Mouse (Mus musculus) ES-E14 (cell line): ENCODE results near the gene Inhbb. TPM values are rescaled to one million over a fixed set of nuclear protein-coding genes. Genes with fewer than 3 reads are reported as not detected.

Source experiments
- DNase-seq: peaks from one replicate; pipeline ENCODE4 v3.0.0-alpha.2; 2013; ENCODE audit warnings: low read depth, low spot score
- H3K27ac ChIP-seq: 2 replicates; pipeline ENCODE4 v1.5.1; 2012; ENCODE audit warnings: low read depth, mild to moderate bottlenecking, low read length, moderate library complexity, mixed read lengths; ENCODE audit not compliant: poor library complexity, insufficient read depth, severe bottlenecking
- H3K36me3 ChIP-seq: 2 replicates; pipeline ENCODE4 v1.6.1; 2012; ENCODE audit warnings: mild to moderate bottlenecking, low read length, moderate library complexity, mixed read lengths; ENCODE audit not compliant: control insufficient read depth, poor library complexity, insufficient read depth, severe bottlenecking
- H3K4me1 ChIP-seq, 2 experiments: fragments of 150-350 bp in 1 of 2; sonication (generic) in 1 of 2; 2 replicates each; pipeline ENCODE4 v1.6.1; 2012; ENCODE audit warnings: low read length in 2 of 2, mild to moderate bottlenecking in 1 of 2, mixed read lengths in 1 of 2; ENCODE audit not compliant: control insufficient read depth in 2 of 2, insufficient read depth in 2 of 2, poor library complexity in 1 of 2
- H3K4me3 ChIP-seq, 2 experiments: fragments of 150-350 bp in 1 of 2; sonication (generic) in 1 of 2; 2 replicates each; pipeline ENCODE4 v1.5.1; 2012; ENCODE audit warnings: low read length in 2 of 2, low read depth in 1 of 2, mild to moderate bottlenecking in 1 of 2, mixed read lengths in 1 of 2; ENCODE audit not compliant: insufficient read depth in 1 of 2, poor library complexity in 1 of 2, severe bottlenecking in 1 of 2
- H3K9ac ChIP-seq: 2 replicates; pipeline ENCODE4 v1.6.1; 2012; ENCODE audit warnings: low read depth, mild to moderate bottlenecking, low read length, mixed read lengths; ENCODE audit not compliant: poor library complexity, insufficient read depth, severe bottlenecking
- H3K9me3 ChIP-seq: fragments of 150-350 bp; sonication (generic); 2 replicates; pipeline ENCODE4 v1.6.1; 2012; ENCODE audit warnings: low read depth, mild to moderate bottlenecking, low read length; ENCODE audit not compliant: control insufficient read depth, insufficient read depth
- CHD2 ChIP-seq: IDR thresholded peaks from 2 replicates; pipeline ENCODE4 v1.6.1; 2014; ENCODE audit warnings: mild to moderate bottlenecking, low read depth, low read length, inconsistent platforms
- HCFC1 ChIP-seq: IDR thresholded peaks from 2 replicates; pipeline ENCODE4 v1.6.1; 2012; ENCODE audit warnings: low read length, inconsistent platforms, borderline replicate concordance; ENCODE audit not compliant: insufficient read depth
- MAFK ChIP-seq: IDR thresholded peaks from 2 replicates; pipeline ENCODE4 v1.6.1; 2014; ENCODE audit warnings: mild to moderate bottlenecking, low read depth, low read length, inconsistent platforms; ENCODE audit not compliant: insufficient read depth
- ZC3H11A ChIP-seq: IDR thresholded peaks from 2 replicates; pipeline ENCODE4 v1.6.1; 2012; ENCODE audit warnings: low read depth, mild to moderate bottlenecking, inconsistent platforms, low read length, borderline replicate concordance
- ZNF384 ChIP-seq: IDR thresholded peaks from 2 replicates; pipeline ENCODE4 v1.6.1; 2012; ENCODE audit warnings: low read depth, low read length, inconsistent platforms
- in situ Hi-C, 2 experiments: fragments of 600-800 bp; cut with MboI; formaldehyde crosslinking; loops; one replicate each; pipeline ENCODE4 v1.15.1; 2025; ENCODE audit warnings: low sequenced_read_pairs in 2 of 2, inconsistent platforms in 1 of 2; ENCODE audit not compliant: unreplicated experiment in 2 of 2
- total RNA-seq: library from RNA; depleted of rRNA; stranded (reverse); fragments of 300-350 nt; gene quantifications from 2 replicates; pipeline ENCODE4 v1.2.3, GENCODE M21; 2012

Gene Inhbb
- total RNA-seq, 1 experiment: 25.8 TPM

GRCm38 (mm10) chr1:119456671-119457527 is 34.9 kb upstream of the Inhbb start:
- in situ Hi-C loops: no loop called here
- no peaks in the 10 kb centered on the region for H3K9me3 ChIP-seq
- TF ChIP-seq HCFC1 (no peak), ZNF384 (0 out of 2 replicates have a peak, but pooled peaks have one; percentile 40)
- no peak overlapping the region for H3K4me3 ChIP-seq
- H3K36me3 ChIP-seq: no peaks in the 10 kb centered on the region
- no peak for DNase-seq
- peaks cover 3 to 22% of the 10 kb centered on the region in 2 experiments; a peak in 2 of 4 replicates for H3K4me1 ChIP-seq
- H3K9ac ChIP-seq: no peak overlapping the region
- no peak overlapping the region for H3K27ac ChIP-seq

DNA sequence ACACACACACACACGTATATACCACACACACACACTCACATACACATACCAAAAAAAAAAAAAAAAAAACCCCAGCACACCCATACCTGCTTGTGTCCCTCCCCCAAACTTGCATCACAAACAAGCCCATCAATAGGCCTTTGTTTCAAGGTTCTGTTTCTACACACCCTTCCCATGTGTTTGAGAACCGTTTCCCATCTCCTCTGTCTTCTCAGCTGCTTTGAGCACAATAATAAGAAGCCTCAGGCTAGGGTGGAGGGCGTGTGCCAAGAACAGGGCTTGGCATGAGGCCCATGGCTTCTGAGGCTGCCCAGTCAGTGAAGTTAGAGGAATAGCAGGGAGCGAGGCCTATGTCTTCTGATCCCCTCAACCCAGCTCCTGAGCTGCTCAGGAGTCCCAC is 31.7 kb upstream of the Inhbb start:
- 0 out of 2 replicates have a peak, but pooled peaks have one; percentile 36 for TF ChIP-seq CHD2
- TF ChIP-seq ZNF384: peak; percentile 94
- no peak for TF ChIP-seq ZC3H11A
- no peak overlapping the region for H3K4me3 ChIP-seq
- in situ Hi-C loops: no loop called here

DNA sequence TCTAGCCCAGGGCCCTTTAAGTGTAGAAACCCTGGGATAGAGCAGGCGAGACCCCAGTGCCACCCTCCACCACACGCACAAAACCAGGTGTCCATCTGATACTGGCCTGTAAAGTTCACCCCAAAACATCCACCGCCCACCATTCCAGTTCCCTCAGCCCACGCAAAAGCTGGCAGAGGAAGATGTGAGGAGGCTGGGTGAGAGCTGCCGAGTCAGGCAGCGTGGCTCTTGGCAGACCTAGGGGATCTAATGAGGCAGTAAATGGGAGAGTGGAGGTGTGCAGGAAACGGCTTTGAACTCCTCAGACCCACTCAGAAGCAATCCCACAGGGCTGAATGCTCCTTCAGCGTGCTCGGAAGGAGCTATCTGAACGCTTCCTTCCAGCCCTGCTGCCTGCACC is 29.4 kb upstream of the Inhbb start:
- in situ Hi-C loops: no loop called here

More for the DNA sequence above, 31.7 kb upstream of the Inhbb start:
- Histone ChIP-seq H3K4me1 (peaks cover 3 to 29% of the 10 kb centered on the region in 2 experiments; a peak in 2 of 4 replicates), H3K36me3 (no peaks in the 10 kb centered on the region), H3K27ac (no peak overlapping the region), H3K9me3 (no peaks in the 10 kb centered on the region), H3K9ac (0 out of 2 replicates have a peak overlapping the region, but pooled peaks have one; percentile 12)
- peak; percentile 67 for DNase-seq

GRCm38 (mm10) chr1:119450651-119451345 is 28.8 kb upstream of the Inhbb start:
- no peak overlapping the region for H3K9ac ChIP-seq
- no peaks in the 10 kb centered on the region for H3K36me3 ChIP-seq
- no peak overlapping the region for H3K27ac ChIP-seq
- DNase-seq: no peak
- H3K4me1 ChIP-seq: peaks cover 3 to 22% of the 10 kb centered on the region in 2 experiments; a peak in 2 of 4 replicates
- TF ChIP-seq ZNF384: no peak
- TF ChIP-seq MAFK: no peak
- TF ChIP-seq ZC3H11A: no peak
- no peak for TF ChIP-seq CHD2
- TF ChIP-seq HCFC1: no peak
- H3K9me3 ChIP-seq: no peaks in the 10 kb centered on the region
- H3K4me3 ChIP-seq: no peak overlapping the region
- in situ Hi-C loops: no loop called here

More for the DNA sequence above, 29.4 kb upstream of the Inhbb start:
- Histone ChIP-seq H3K9ac (no peak overlapping the region), H3K27ac (no peak overlapping the region), H3K4me1 (peaks cover 3 to 22% of the 10 kb centered on the region in 2 experiments; a peak in 2 of 4 replicates), H3K4me3 (no peak overlapping the region), H3K9me3 (no peaks in the 10 kb centered on the region), H3K36me3 (no peaks in the 10 kb centered on the region)
- DNase-seq: no peak
- TF ChIP-seq ZNF384 (no peak), ZC3H11A (no peak), HCFC1 (no peak), MAFK (no peak), CHD2 (no peak)
